Mouse (Mus musculus) retina, postnatal 7 days (tissue): ENCODE results near the gene Bmp6.

Experiments used
- DNase-seq: peaks from one replicate; pipeline ENCODE4 v3.0.0-alpha.2; 2012; ENCODE audit warnings: low read depth, low spot score

The Bmp6 gene

DNA sequence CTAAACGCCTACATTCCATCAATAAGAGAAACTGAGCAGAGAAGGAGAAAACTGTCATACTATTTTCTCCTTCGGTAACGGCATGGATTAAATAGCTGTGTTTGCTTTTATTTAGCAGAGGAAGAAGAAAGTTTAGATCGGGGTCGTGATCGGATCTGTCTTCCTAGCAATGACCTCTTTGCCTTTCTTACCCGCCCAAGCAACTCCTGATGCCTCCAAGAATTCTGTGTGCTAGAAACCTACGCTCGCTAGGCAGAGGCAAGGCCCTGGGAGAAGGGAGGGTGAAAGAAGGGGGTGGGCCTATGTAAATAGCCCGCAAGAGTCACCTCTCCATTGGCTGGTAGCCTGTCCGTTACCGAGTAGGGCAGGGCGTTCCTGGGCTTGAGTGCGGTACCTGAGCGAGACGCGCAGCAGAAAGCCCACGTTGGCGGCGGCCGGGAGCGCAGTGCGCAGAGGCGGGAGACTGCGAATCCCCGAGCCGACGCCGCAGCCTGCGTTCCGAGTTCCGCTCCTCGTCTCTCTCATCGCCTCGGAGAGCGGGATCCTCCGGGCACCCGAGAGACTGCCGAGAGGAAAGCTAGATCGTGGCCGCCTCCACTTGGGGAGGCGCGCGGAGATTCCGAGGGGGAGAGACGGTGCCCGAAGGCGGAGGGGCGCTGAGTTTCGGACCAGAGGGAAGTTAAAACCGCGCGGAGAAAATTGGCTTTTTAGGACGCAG is at the start of gene Bmp6:
Bmp6 (plus strand) TSS at position 395 of the 718 bp plus-strand sequence.
- peak; percentile 25 for DNase-seq

DNA sequence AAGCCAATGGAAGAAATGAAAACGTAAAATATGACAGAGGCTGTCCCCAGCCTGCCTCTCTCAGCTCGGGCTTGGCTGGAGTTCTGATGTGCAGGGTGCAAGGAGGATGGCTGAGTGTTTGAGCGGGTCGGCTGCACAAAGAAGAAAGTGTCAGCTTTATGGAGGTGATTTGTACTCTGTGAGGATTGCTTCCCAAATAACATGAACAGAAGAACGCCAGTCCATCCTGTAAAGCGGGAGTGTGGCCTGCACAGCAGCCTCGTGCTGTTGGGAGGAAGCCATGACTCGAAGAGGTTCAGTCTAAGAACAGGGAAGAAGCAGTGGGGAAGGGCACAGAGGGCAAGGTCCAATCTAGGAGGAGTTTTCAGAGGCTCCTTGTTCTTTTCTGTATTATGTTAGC is 48.7 kb upstream of the Bmp6 start:
- DNase-seq, result no peak

DNA sequence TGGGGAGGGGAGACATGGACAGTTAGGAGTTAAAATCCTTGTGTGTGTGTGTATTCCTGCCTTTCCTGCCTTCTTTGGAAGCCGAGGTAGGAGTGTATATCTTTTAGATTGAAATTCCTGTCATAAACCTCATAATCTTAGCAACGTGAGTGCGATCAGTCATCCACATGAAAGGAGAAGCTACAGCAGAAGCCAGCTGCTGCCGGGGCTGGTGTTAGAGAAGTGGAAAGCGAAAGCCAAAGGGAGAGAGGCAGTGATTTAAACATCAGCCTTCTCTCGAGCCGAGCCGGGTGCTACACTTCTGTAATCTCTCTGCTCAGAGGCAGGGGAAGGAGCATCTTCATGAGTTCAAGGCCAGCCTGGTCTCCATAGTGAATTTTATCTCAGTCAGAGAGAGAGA is 48.3 kb upstream of the Bmp6 start:
- DNase-seq, result no peak

DNA sequence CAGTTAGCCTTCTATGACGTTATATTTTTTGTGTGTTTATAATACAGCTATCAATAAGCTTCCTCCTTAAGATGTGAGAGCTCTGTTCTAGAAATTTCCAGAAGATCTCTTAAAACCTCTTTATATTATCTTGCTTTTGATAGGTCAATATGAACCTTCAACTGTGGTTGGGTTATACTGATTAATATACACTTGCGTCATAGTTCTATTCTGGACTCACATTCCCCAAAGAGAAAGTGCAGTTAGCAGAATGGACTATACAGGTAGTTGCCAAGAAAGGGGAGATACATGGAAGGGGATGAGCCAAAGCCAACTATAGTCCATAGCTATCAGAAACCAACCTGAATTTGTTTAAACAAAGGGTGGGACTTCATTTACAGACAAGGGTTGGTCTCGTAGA is 33.8 kb upstream of the Bmp6 start:
- DNase-seq, result no peak

DNA sequence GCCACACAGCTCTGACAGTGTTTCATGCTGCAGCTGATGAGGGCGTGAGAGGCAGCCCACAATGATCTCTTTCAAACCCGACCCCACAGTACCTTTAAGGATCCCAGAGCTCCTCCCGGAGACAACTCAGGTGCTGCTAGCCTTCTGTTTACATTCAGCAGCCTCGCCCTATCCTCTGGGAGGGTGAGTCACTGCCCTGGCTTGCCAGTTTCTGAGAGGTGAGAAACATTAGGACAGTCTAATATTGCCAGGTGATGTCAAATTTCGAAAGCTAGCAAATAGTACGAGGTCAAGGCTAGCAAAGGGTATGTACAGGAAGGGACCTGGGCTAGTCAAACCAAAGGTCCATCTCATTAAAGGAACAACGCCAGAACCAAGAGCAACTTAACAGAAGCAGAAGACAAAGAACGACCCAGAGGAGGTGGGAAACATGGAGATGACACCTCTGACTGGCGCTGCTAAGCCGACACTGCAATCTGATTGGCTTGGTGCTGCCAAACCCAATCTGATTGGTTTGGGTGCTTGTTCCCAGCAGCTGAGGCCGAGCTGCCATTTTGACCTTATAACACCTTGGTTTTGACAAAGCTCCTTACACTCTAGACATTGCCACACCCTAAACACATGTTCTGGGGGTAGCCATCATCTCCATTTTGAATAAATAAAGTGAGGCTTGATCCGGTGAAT is 32.4 kb upstream of the Bmp6 start:
- DNase-seq, result no peak

DNA sequence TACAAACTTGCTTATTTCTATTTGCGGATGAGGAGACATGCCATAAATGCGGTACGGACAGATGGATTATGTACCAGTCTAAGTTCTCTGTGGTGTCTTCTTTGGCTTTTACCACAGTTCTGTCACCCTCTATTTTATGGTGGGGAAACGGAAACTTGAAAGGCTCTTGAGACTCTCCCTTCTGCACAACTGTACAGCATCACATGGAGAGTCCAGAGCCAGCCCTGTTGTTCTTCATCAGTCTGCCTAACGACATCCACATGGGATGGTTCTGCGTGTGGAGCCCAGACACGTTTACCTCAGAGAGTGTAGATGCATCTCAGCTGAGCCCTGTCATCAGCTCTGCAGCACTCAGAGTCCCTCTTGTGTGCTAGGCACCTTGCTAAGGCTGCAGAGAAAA is 30.3 kb upstream of the Bmp6 start:
- DNase-seq, result no peak

DNA sequence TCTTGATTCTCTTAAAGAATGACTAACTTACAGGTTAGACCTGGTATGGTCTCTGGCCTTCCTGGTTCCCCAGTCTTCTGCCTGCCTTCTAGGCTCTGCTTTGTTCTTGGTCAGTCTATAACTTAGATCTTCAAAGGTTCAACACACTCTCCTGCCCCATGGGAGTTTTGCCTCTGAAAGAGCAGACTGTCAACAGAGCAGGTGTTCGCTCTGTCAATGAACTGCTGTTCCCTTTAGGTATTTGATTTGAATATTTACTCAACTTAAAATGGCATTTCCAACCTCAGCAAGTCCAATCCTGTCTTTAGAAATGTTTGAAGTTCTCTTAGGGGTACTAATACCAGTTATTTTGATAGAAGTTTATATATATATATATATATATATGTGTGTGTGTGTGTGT is 26.5 kb upstream of the Bmp6 start:
- DNase-seq, result no peak

DNA sequence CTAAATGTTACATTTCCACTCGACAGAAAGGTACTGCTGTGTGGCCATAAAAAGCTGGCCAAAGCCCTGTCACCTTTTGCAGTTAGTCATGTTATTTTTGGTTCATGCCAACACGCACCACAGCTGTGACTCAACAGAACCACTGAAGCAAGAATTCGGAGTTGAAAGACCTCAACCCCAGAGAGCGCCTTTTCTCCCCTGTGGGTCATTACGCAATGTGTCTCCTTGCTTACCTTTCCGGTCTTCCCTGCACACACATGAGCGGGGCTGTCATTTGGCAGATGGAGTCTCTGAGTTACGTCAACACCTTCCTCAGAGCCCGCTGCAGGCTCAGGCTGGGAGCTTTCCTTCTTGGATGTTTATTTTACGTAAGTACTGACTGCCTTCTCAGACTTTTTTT is 24.6 kb upstream of the Bmp6 start:
- no peak for DNase-seq

DNA sequence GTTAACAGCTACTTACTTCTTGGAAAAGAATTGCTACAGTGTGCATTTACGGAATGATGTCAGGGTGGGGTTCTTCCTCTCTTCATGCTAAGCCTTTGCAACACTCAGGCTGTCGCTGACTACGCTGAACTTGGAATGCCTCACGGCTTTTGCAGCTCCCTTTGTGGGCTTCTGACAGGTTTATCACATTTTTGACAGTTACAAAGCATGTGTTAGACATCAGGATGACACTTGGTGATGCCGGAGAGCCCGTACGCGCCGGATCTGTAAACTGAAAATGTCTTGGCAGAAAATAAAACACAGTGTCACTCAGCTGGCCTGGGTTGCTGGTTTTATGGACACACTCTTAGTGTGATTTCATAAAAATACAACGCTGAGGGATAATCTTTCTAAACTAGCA is 20.5 kb upstream of the Bmp6 start:
- no peak for DNase-seq

DNA sequence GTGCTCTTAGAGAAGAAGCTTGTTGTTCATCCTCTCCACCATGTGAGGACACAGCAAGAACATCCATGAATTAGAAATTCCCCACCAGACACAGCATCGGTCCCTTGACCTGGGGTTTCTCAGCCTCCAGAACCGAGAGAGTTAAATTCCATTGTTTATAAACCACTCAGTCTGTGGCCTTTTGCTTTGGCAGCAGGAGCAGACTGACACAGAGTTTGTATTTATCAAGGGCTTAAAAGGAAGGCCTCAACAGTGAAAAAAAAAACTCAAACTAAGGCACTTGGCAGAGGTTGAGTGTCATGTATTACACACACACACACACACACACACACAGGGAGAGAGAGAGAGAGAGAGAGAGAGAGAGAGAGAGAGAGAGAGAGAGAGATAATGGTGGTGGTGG is 17.5 kb upstream of the Bmp6 start:
- DNase-seq, result no peak

DNA sequence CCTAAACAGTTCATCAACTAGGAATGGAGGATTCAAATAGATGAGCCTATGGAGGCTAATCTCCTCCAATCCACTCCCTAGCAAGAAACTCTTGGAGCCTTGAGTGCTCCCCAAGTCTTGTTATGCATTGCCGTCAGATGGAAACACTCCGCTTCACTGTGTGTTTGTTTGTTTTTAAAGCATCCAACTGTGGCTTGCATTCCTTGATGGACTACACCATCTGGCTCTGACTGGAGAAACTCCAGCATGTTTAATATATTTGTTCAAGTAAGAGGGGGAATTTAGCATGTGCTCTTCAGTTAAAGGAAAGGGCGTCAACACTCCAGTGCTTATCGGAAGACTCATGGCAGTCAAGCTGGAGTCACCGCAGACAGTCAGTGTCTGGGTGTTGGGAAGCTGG is 11.4 kb upstream of the Bmp6 start:
- no peak for DNase-seq

DNA sequence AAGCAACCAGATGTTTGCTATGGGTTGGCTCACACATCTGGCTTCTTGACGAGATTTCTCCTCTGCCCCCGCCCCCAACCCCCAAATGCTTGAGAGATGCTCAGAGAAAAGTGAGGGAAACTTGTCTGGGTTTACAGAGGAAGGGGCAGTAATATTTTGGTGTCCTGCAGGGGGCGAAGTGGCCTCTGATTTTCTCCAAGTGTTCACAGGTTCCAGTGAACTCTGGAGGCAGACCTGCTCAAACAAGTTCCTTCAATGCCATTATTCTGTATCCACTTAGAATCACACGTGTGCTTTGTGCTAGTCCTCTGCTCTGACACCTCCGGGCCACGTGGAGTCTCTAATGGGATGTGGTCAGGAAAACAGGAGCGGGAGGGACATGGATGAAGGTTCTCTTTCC is 2.3 kb upstream of the Bmp6 start:
- peak; percentile 28 for DNase-seq

DNA sequence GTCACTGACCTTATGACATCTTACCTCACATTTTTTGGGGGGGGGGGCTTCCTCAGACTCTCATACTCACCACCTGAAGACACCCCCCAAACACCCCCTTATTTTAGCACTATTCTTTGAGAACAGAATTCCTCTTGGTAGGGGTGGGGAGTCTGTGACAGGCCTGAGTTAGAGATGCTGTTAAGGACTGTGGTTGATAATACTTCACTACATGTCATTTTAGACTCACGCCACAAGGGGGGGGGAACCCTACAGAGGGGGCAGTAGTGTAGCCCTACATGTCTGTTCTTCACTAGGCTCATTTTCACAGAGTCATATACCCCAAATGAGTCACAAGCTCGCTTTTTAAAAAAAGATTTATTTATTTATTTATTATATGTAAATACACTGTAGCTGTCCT is 1.7 kb upstream of the Bmp6 start:
- no peak for DNase-seq

DNA sequence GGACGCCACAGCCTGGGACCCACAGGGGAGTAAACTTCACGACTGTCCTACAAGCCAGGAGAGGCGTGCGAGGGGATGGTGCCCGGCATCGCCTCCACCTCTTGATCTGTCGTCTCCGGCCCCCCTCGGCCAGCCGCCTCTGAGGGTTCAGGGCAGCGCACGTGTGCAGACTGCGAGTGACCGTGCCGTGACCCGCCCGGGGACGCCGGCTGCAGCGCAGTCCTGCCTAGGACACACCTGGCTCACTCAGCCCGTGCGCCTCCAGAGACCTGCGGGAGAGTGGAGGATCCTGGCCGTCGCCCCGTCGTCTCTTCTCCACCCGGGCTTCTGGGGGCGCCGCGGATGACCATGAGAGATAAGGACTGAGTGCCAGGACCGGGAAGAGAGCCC is 519 bp downstream of the Bmp6 start:
- no peak for DNase-seq

DNA sequence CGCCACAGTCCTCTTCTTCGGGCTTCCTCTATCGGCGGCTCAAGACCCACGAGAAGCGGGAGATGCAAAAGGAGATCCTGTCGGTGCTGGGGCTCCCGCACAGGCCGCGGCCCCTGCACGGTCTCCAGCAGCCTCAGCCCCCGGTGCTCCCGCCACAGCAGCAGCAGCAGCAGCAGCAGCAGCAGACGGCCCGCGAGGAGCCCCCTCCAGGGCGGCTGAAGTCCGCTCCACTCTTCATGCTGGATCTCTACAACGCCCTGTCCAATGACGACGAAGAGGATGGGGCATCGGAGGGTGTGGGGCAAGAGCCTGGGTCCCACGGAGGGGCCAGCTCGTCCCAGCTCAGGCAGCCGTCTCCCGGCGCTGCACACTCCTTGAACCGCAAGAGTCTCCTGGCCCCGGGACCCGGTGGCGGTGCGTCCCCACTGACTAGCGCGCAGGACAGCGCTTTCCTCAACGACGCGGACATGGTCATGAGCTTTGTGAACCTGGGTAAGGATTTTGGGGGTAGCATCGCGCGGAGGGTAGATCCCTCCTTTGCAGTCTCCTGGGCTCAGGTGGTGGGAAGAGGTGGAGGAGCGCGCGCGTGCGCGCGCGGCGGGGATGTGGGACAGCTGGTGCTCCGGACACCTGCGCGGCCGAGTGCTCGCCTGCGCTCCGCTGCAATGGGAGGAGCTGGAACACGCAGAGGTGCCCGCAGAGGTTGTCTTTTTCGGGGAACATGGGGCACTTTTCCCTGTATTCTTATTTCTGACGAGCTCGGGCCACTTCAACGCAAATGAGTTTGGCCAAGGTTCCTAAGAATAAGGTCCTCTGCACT is 1.4 kb downstream of the Bmp6 start:
- DNase-seq, result no peak

DNA sequence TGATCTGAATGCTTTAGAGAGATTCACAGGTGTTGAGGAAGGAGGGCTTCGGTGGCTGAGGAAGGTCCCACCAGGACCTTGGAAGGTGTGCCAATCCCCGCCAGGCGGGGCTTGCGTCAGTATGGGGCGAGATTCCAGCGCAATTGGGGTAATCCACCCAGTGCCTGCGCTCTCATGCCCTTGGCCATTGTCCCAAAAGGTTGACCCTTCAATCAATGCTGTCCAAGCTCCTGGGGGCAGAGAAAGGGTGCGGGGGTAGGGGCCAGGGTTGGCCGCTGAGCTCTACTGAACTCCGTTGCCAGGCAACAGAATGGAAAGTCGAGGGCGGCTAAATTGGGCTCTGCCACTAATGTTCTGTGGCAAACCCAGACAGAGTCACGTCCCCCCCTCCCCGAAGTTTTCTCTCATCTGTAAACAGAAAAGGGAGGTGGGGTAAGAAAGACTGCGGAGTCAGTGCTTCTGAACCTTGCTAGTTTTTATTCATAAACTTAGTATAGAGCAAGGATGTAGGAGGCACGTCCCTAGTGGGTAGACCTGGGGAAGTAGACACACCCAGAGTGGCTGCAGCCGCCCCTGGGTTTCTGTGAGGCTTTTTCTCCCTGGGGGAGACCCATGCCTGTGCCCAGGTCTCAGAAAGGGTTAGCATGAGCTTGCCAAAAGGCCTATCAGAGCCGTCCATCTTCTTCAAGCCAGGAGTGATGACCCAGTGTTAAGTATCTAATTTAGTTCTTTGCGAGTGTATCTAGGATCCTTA is 2.3 kb downstream of the Bmp6 start:
- DNase-seq, result no peak

DNA sequence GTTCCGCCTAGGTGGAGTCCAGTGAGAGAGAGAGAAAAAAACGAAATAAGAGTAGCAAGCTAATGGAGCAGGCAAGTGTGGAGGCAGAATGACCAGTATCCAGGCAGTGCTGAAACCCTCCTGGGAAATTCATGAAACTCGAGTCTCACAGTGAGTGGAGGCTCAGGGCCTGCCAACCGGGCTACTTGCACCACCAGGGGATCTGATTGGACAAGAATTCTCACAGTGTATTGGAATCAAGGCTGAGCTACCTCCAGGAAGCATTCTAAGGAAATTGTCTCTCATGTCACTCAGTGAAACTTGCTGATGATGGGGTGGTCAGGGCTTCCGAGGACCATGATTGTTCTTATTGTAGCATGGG is 2.8 kb downstream of the Bmp6 start:
- no peak for DNase-seq

DNA sequence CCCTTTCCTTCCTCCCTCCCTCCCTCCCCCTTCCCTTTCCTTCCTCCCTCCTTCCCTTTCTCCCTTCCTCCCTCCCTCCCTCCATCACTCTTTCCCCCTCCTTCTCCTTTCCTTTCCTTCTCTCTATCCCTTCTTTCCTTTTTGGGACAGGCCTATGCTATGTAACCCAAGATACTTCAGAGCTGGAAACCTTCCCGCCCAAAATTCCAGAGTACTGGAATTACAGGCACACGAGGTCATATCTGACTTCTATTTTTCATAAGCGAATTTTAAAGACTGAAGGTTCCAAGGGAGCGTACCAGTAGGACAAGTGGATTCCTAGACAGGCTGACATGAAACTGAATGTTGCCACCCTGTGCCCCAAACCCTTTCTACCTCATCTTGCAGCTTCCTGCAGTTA is 4.1 kb downstream of the Bmp6 start:
- DNase-seq, result no peak

DNA sequence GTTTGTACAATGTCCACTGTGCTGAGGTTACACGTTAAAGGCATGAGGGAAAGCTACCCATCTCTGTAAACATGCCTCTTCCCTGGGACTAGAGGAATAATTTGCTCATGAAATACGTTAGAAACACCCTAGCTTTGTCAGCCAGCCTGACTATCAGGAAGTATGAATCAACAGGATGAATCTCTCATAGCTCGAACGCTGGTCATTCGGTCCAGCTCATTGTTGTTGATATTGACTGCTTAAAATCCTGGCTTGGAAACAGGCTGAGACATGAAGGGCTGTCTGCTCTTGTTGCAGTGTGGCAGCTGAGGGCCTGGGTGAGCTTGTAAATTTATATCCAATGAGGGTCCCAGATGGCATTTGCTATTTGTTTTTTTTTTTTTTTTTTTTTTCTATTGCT is 4.9 kb downstream of the Bmp6 start:
- no peak for DNase-seq

DNA sequence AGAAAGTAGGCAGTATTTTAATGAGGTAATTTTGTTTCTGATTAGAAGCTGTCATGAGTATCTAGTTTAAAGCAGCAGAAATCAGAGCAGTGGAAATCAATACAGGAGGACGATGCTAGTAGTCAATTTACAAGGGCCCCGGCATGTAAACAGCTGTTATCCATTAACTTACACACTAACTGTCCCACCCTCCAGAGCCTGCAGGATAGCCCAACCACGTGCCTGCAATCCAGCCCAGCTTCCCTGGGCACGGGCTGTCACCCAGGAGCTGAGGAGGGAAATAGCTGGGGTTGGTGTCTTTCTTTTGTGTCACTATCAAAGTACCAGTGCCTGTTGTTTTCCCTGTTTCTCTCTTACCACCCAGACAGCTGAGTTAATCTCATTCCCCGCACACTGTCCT is 7.1 kb downstream of the Bmp6 start:
- no peak for DNase-seq

DNA sequence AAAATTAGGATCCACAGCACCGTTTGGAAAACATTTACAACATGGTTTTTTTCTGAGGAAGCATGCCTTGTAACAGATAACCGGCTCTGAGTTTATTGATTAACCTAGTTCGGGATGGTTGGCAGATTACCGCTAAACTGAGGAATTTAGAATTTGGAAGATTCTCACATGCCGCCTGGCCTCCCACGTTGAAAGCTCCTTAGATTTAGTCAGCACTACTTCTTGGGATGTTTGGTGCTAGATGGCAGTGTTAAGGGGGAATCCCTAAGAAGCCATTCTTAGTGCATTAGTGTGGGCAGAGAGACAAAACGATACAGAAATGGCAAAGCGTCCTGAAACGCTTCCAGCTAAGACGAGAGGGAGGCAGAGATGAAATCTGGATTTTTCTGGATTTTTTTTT is 8.1 kb downstream of the Bmp6 start:
- no peak for DNase-seq
